Mouse (Mus musculus): Measurements from ENCODE around the gene Uck2. TPM values are rescaled to one million over a fixed set of nuclear protein-coding genes. Genes with fewer than 3 reads are reported as not detected.
A peak's percentile ranks its signal among the peaks of the same experiment; 100 is the strongest.

Uck2 gene
- polyA plus RNA-seq, 1 experiment from 2014 or later = 133 TPM

- Histone ChIP-seq H3K4me2 (peak overlapping the region; percentile 62), H3K9ac (replicated peaks) (peak overlapping the region; percentile 91), H3K9me3 (no peaks in the 10 kb centered on the region), H3K4me3 (replicated peaks) (peak overlapping the region; percentile 91), H3K27me3 (peaks cover 2% of the 10 kb centered on the region; the same call in 1 of the 2 replicates), H3K36me3 (peaks cover 14% of the 10 kb centered on the region; the same call in 1 of the 2 replicates), H3K4me1 (replicated peaks) (peaks cover 22% of the 10 kb centered on the region), H3K27ac (peak overlapping the region; percentile 97)
- WGBS = 1% methylated on average over 44 of the region's 44 CpGs
- ATAC-seq (ENCODE audit: insufficient number of reproducible peaks, insufficient read depth, low FRiP score, low TSS enrichment, low read depth) = peak; percentile 14; the same call in 1 of the 2 replicates
These were observed 1.5 kb downstream of the Uck2 start for GRCm38 (mm10) chr1:167283441-167284257.

GRCm38 (mm10) chr1:167282768-167283167, 2.4 kb downstream of the Uck2 start:
- H3K4me1 ChIP-seq (replicated peaks) = peaks cover 27% of the 10 kb centered on the region
- H3K4me2 ChIP-seq = peak overlapping the region; percentile 62
- H3K9me3 ChIP-seq = no peaks in the 10 kb centered on the region
- no peaks in the 10 kb centered on the region for H3K27me3 ChIP-seq
- ATAC-seq (ENCODE audit: insufficient number of reproducible peaks, insufficient read depth, low FRiP score, low TSS enrichment, low read depth) = no peak
- peak overlapping the region; percentile 91 for H3K4me3 ChIP-seq (replicated peaks)
- peaks cover 14% of the 10 kb centered on the region; the same call in 1 of the 2 replicates for H3K36me3 ChIP-seq
- 53% methylated on average over 5 of the region's 5 CpGs for WGBS
- H3K27ac ChIP-seq = 0 out of 2 replicates have a peak overlapping the region, but pooled peaks have one; percentile 97
- H3K9ac ChIP-seq (replicated peaks) = peak overlapping the region; percentile 91; the same call in 1 of the 2 replicates

GRCm38 (mm10) chr1:167282112-167282511, 3.0 kb downstream of the Uck2 start:
- Histone ChIP-seq H3K9ac (replicated peaks) (no peak overlapping the region), H3K4me3 (replicated peaks) (no peak overlapping the region), H3K36me3 (peaks cover 14% of the 10 kb centered on the region; the same call in 1 of the 2 replicates), H3K4me2 (no peak overlapping the region), H3K4me1 (replicated peaks) (peaks cover 27% of the 10 kb centered on the region), H3K9me3 (no peaks in the 10 kb centered on the region), H3K27me3 (no peaks in the 10 kb centered on the region), H3K27ac (no peak overlapping the region)
- WGBS = 75% methylated on average over 3 of the region's 3 CpGs
- ATAC-seq (ENCODE audit: insufficient number of reproducible peaks, insufficient read depth, low FRiP score, low TSS enrichment, low read depth) = no peak

- no peak for ATAC-seq (ENCODE audit: insufficient number of reproducible peaks, insufficient read depth, low FRiP score, low TSS enrichment, low read depth)
- no peak overlapping the region for H3K9ac ChIP-seq (replicated peaks)
- H3K4me2 ChIP-seq = no peak overlapping the region
- no peaks in the 10 kb centered on the region for H3K9me3 ChIP-seq
- no peak overlapping the region for H3K4me3 ChIP-seq (replicated peaks)
- 90% methylated on average over 10 of the region's 10 CpGs for WGBS
- H3K27ac ChIP-seq = no peak overlapping the region
- peaks cover 14% of the 10 kb centered on the region; the same call in 1 of the 2 replicates for H3K36me3 ChIP-seq
- H3K4me1 ChIP-seq (replicated peaks) = peaks cover 22% of the 10 kb centered on the region
- H3K27me3 ChIP-seq = no peaks in the 10 kb centered on the region
These were observed 5.1 kb downstream of the Uck2 start for GRCm38 (mm10) chr1:167280061-167280460.

GRCm38 (mm10) chr1:167279160-167279715, 5.9 kb downstream of the Uck2 start:
- Histone ChIP-seq H3K27me3 (no peaks in the 10 kb centered on the region), H3K36me3 (peaks cover 14% of the 10 kb centered on the region; the same call in 1 of the 2 replicates), H3K27ac (no peak overlapping the region), H3K4me2 (no peak overlapping the region), H3K4me3 (replicated peaks) (no peak overlapping the region), H3K4me1 (replicated peaks) (peaks cover 23% of the 10 kb centered on the region), H3K9me3 (no peaks in the 10 kb centered on the region), H3K9ac (replicated peaks) (no peak overlapping the region)
- WGBS = 81% methylated on average over 13 of the region's 13 CpGs
- ATAC-seq (ENCODE audit: insufficient number of reproducible peaks, insufficient read depth, low FRiP score, low TSS enrichment, low read depth) = no peak

- Histone ChIP-seq H3K4me1 (replicated peaks) (peaks cover 31% of the 10 kb centered on the region), H3K27ac (no peak overlapping the region), H3K9ac (replicated peaks) (no peak overlapping the region), H3K27me3 (no peaks in the 10 kb centered on the region), H3K4me3 (replicated peaks) (no peak overlapping the region), H3K4me2 (no peak overlapping the region), H3K36me3 (peaks cover 14% of the 10 kb centered on the region; the same call in 1 of the 2 replicates), H3K9me3 (no peaks in the 10 kb centered on the region)
- WGBS = 54% methylated on average over 6 of the region's 6 CpGs
- no peak for ATAC-seq (ENCODE audit: insufficient number of reproducible peaks, insufficient read depth, low FRiP score, low TSS enrichment, low read depth)
These were observed 6.7 kb downstream of the Uck2 start for GRCm38 (mm10) chr1:167278395-167278794.

GRCm38 (mm10) chr1:167274646-167275390, 10.3 kb downstream of the Uck2 start:
- Histone ChIP-seq H3K36me3 (peaks cover 6% of the 10 kb centered on the region; the same call in 1 of the 2 replicates), H3K4me2 (no peak overlapping the region), H3K9me3 (no peaks in the 10 kb centered on the region), H3K4me3 (replicated peaks) (no peak overlapping the region), H3K27ac (no peak overlapping the region), H3K9ac (replicated peaks) (no peak overlapping the region), H3K4me1 (replicated peaks) (peaks cover 47% of the 10 kb centered on the region), H3K27me3 (no peaks in the 10 kb centered on the region)
- ATAC-seq (ENCODE audit: insufficient number of reproducible peaks, insufficient read depth, low FRiP score, low TSS enrichment, low read depth) = no peak
- WGBS = 79% methylated on average over 12 of the region's 12 CpGs

- no peak overlapping the region for H3K4me2 ChIP-seq
- peaks cover 55% of the 10 kb centered on the region for H3K4me1 ChIP-seq (replicated peaks)
These were observed 11.5 kb downstream of the Uck2 start for GRCm38 (mm10) chr1:167273380-167274163.

GRCm38 (mm10) chr1:167271841-167272240, 13.3 kb downstream of the Uck2 start:
- Histone ChIP-seq H3K9me3 (no peaks in the 10 kb centered on the region), H3K27me3 (no peaks in the 10 kb centered on the region), H3K4me2 (no peak overlapping the region), H3K4me1 (replicated peaks) (peaks cover 53% of the 10 kb centered on the region), H3K36me3 (0 out of 2 replicates have a peak, but pooled peaks cover 5% of the 10 kb centered on the region), H3K4me3 (replicated peaks) (no peak overlapping the region), H3K9ac (replicated peaks) (no peak overlapping the region), H3K27ac (no peak overlapping the region)
- no peak for ATAC-seq (ENCODE audit: insufficient number of reproducible peaks, insufficient read depth, low FRiP score, low TSS enrichment, low read depth)
- 29% methylated on average over 8 of the region's 8 CpGs for WGBS

More at GRCm38 (mm10) chr1:167273380-167274163, 11.5 kb downstream of the Uck2 start:
- 71% methylated on average over 14 of the region's 14 CpGs for WGBS
- Histone ChIP-seq H3K4me3 (replicated peaks) (no peak overlapping the region), H3K36me3 (no peaks in the 10 kb centered on the region), H3K9ac (replicated peaks) (no peak overlapping the region), H3K9me3 (no peaks in the 10 kb centered on the region), H3K27ac (no peak overlapping the region), H3K27me3 (no peaks in the 10 kb centered on the region)
- ATAC-seq (ENCODE audit: insufficient number of reproducible peaks, insufficient read depth, low FRiP score, low TSS enrichment, low read depth) = no peak

GRCm38 (mm10) chr1:167271304-167271703, 13.8 kb downstream of the Uck2 start:
- Histone ChIP-seq H3K27me3 (no peaks in the 10 kb centered on the region), H3K4me1 (replicated peaks) (peaks cover 53% of the 10 kb centered on the region), H3K4me3 (replicated peaks) (no peak overlapping the region), H3K9ac (replicated peaks) (no peak overlapping the region), H3K4me2 (peak overlapping the region; percentile 40; the same call in 1 of the 2 replicates), H3K9me3 (no peaks in the 10 kb centered on the region), H3K27ac (no peak overlapping the region), H3K36me3 (0 out of 2 replicates have a peak, but pooled peaks cover 5% of the 10 kb centered on the region)
- ATAC-seq (ENCODE audit: insufficient number of reproducible peaks, insufficient read depth, low FRiP score, low TSS enrichment, low read depth) = peak; percentile 13; the same call in 1 of the 2 replicates
- 47% methylated on average over 4 of the region's 4 CpGs for WGBS
